Mouse (Mus musculus) spleen, adult 18-20 months (tissue): ENCODE data around the gene Ccdc82.
A peak's percentile ranks its signal among the peaks of the same experiment; 100 is the strongest.

ENCODE experiments used
- DNase-seq, 2 experiments: peaks; one replicate each; pipeline ENCODE4 v3.0.0; 2022; ENCODE audit warnings: mixed read lengths in 2 of 2

Ccdc82 gene

DNA sequence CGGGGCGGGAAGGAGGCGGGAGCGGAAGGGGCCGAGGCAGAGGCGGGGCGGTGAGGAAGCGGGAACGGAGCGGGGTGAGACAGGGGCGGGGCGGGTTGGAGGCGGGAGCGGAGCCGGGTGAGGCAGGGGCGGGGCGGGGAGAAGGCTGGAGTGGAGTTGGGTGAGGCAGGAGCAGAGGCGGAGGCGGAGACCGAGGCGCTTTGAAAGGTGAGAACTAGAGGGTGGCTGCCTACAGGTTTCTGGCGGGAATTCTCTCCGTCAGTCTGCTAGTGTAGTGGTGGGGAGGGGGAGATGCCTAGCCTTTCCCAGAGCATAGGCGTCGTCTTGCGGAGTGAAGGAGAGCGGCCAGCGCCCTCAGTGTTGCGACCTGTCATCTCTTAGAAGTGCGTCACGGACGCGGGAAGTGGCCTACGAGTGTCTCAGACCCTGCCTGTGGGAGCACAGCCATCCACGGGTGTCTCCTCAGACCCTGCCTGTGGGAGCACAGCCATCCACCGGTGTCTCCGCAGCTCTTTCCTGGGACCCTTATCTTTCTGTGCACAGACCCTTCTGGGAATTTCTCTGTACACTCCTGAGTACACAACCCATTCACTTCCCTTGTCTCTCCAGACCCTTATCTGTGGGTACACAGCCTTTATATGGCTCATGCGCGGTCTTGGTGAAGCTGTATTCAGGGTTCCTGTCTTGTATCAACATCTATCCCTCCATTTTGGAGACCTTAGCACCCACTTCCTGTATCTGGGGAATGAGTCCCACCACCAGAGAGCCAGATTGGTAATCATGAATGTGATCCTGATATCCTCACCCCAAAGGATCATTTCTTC, at the start of gene Ccdc82:
Gene Ccdc82 (plus strand): TSS at position 141 of the 824 bp plus-strand sequence.
- peak; percentile 86 to 89 for DNase-seq

DNA sequence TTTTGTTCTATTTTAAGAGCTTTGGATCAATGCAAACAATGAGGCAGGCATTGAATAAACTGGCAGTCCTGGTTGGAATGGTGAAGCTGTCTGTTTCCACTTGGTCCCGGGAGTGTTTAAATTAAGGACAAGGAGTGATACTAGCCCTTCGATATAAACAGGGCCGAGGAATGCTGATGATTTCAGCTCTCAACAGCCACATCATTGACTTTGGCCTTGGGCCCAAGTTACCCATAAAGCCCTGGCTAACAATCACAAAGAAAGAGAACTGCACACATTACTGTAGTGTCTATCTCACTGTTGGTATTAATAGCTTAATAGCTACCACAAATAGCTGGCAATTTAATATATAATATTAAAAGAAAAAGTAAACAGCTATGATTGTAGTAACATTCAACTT, 46.7 kb upstream of the Ccdc82 start:
- no peak for DNase-seq

DNA sequence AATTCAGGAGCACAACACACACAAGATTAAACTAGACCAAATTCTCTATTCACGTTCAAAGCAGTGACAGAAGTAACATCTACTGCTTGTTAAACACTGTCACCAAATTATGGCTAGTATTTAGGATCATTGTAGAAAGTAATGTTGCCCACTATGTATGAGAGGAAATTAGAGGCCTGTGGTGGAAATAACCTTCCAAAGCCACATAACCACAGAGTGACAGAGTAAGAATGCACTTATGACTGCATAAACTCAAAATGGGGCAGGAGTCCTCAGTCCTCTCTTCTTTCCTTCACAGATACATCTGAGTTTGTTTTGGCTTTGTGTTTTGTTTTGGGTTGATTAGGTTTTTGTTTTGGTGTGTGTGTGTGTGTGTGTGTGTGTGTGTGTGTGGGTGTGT, 43.6 kb upstream of the Ccdc82 start:
- no peak for DNase-seq

GRCm38 (mm10) chr9:13203681-13204080, 43.1 kb upstream of the Ccdc82 start:
- DNase-seq, result no peak

GRCm38 (mm10) chr9:13206369-13206768, 40.4 kb upstream of the Ccdc82 start:
- no peak for DNase-seq

GRCm38 (mm10) chr9:13225872-13226271, 20.9 kb upstream of the Ccdc82 start:
- no peak for DNase-seq

GRCm38 (mm10) chr9:13230553-13230952, 16.2 kb upstream of the Ccdc82 start:
- no peak for DNase-seq

DNA sequence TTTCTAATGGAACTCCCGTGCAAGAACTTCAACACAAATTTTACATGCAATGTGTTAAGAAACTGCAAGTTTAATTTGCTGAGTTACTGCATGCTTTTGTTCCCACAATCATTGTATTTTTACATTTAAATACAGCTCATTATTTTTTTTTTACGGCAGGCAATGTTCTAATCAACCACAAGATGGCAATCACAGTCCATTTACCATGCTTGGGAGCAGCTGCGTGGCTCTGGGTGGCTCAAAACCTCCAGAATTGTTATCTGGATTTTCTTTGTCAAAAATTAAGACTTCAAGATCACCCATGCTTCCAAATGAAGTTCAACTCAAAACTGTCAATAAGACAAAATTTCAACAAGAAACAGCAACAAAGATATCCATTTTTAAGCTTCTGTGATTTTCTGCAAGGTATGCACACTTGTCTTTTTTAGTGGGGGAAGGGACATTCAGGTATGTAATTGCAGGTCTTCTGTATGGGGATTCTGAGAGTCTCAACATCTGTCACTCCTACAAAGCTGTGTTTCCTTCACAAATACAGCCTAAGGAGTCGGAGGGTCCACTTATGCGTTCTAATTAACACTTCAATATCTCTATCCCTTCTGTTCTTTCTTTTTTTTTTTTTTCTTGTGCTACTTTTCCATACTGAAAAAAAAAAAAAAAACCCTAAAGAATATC, 15.1 kb upstream of the Ccdc82 start:
- no peak for DNase-seq

DNA sequence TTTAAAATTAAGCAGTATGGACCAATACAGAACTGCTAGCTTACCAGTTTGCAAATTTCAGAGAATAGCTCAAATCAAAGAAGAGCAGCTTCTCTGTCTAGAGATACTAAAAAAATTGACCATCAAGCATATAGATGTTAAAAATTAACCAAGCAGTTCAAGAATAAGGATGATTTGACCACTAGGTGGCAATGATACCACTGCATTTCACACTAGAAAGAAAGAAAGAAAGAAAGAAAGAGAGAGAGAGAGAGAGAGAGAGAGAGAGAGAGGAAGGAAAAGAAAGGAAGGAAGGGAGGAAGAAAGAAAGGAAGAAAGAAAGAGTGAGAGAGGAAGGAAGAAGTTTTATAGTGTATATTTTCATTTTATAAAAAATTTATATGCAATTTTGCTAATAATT, 4.4 kb upstream of the Ccdc82 start:
- no peak for DNase-seq

- DNase-seq, result peak; percentile 24 to 31
Observed at GRCm38 (mm10) chr9:13245481-13245880, 1.3 kb upstream of the Ccdc82 start, which contains the start of gene Jrkl. TSS of gene Jrkl (minus strand) at chr9:13245829.

- DNase-seq, result no peak
Observed at GRCm38 (mm10) chr9:13248104-13248503, 1.3 kb downstream of the Ccdc82 start.

GRCm38 (mm10) chr9:13251251-13251650, 4.5 kb downstream of the Ccdc82 start:
- DNase-seq, result no peak

GRCm38 (mm10) chr9:13256726-13257125, 10.0 kb downstream of the Ccdc82 start:
- no peak for DNase-seq

GRCm38 (mm10) chr9:13258173-13258572, 11.4 kb downstream of the Ccdc82 start:
- DNase-seq, result no peak

- no peak for DNase-seq
Observed at GRCm38 (mm10) chr9:13260980-13261379, 14.2 kb downstream of the Ccdc82 start.

- no peak for DNase-seq
Observed at GRCm38 (mm10) chr9:13273219-13273618, 26.5 kb downstream of the Ccdc82 start.

GRCm38 (mm10) chr9:13287482-13287881, 40.7 kb downstream of the Ccdc82 start:
- no peak for DNase-seq

DNA sequence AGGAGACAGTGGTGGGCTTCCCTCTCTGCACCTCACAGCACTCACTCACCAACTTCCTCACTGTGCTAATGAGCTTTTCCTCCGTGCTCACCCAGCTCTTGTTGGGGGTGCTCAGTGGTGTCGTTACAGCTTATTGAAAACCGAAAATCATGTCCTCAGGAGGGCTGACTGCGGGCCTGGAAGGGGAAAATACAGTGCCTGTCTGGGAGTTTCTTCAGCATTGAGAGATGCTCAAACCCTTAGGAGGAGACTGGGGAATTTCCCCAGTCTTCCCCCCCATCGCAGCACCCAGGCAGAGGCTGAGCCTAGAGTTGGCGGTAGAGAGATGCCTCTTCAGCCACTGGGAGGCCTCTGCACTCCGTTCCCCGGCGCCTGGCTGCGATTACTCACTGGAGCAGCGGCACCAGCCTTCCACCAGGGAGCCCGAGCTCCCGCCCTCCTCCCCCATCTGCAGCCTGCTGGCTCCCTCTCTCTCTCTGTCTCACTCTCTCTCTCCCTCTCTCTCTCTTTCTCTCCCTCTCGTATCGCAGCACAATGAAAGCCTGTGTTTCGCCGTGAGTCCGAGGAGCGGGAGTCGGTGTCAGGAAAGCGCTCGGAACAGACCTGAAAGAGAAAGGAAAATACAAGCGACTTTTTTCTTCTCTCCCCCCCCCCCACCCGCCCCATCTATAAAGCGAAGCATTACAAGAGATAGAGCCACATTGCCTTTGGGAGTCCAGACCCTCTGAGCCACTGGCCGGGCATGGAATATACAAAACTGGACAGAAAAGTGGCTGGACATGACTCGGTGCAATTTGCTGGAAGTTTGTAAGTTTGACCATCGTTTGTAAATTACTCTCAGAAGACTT, 49.7 kb downstream of the Ccdc82 start:
- DNase-seq, result peak; percentile 76 to 78

DNA sequence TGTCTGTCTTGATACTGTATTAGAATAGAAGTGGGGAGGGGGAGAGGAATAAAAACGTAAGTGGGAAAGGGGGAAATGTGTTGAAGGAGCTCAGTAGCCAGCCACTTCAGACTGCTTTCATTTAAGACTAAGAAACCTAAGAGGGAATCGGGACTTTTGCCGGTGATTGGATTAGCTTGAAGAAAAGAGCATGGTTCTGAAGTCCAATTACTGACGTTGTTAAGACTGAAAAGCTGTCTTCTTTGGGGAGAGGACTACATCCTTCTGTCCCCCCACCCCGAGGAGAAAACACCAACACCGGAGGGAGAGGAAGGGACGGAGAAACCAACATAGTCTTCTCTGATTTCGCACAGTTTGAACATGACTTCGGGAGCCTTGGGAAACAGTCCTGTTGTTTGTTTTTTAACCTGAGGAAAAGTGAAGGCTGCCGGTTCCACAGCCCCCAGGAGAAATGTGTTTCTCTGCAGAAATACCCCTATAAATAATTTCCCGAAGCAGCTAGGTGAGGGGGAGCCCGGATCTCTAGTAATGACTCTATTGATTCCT, 50.4 kb downstream of the Ccdc82 start:
- DNase-seq, result peak in 1 of 2 experiments; percentile 24

DNA sequence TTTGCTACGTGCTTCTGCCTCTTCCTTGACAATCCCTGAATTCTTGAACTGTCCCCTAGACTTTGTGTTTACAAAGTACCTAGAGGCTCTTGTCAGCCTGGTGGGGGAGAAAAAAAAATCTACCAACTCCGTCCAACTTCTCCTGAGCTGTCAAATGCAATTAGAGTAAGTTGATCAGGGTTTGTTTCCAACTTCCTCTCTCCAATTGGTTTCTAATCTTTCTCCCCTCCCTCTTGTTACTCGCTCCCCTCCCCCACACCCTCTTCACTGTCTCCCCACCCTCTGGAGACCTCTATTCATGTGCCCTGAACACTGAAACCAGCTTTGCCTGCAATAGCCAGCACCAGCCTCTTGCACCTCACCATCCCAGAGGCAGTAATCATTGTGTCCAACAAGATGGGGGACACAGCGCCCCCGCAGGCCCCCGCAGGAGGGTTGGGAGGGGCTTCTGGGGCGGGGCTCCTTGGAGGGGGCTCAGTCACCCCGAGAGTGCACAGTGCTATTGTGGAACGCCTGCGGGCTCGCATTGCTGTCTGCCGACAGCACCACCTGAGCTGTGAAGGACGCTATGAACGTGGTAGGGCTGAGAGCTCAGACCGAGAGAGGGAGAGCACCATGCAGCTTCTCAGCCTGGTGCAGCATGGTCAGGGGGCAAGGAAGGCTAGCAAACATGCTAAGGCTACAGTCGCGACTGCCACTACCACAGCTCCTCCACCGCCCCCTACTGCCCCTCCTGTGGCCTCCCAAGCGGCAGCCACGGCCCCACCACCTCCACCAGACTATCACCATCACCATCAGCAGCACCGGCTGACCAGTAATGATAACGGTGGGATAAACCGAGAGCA, 51.1 kb downstream of the Ccdc82 start, which contains the start of gene Maml2:
Gene Maml2 (plus strand): TSS at position 290 of the 845 bp plus-strand sequence.
- DNase-seq, result peak; percentile 63 to 69

DNA sequence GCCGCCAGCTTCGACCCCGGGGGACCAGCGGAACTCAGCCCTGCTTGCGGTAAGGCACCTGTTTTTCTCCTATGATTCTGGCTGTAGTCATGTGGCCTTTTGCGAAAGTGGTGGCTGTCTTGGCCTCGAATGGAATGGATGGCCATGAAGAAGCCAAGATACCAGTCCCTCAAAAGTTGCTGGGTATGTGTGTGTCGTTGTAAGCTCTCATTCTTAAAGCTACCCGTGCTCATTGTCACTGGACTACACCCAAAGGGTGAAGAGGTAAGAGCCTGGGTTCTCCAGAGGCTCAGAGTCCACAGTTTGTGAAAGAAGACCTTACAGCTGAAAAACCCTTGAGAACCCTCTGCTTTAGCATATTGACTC, 51.7 kb downstream of the Ccdc82 start:
- DNase-seq, result no peak

DNA sequence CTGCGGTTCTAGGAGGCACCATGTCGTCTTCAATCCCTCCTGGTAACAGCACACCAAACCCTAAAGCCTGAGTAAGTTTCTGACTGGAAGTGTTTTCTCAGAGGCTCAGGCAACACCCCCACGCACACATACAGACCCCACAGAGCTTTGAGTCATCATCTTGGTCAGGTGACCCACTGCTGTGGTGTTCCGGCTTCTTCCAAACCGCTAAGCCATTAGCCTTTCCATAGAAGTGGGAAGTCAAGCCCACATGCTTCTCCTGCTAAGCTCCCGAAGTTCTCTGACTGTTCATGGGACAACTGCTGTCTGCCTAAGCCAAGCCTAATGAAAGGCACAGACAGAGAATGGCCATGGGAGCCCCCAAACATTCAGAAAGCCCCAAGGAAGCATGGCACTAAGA, 52.4 kb downstream of the Ccdc82 start:
- DNase-seq, result no peak
